Mouse (Mus musculus): ENCODE results near the gene Chek1. TPM values are rescaled to one million over a fixed set of nuclear protein-coding genes. Genes with fewer than 3 reads are reported as not detected.

Gene Chek1
- total and polyA plus RNA-seq, 2 experiments from 2014 or later: 3.8 to 5.7 TPM

GRCm38 (mm10) chr9:36681424-36681823, 45.4 kb downstream of the Chek1 start:
- Histone ChIP-seq H3K9me3 (ENCODE audit: low read length) (no peaks in the 10 kb centered on the region), H3K4me3 (ENCODE audit: low read depth, low read length) (no peak overlapping the region), H3K4me1 (ENCODE audit: insufficient read depth) (no peaks in the 10 kb centered on the region), H3K27ac (ENCODE audit: low read depth, low read length) (no peak overlapping the region), H3K36me3 (ENCODE audit: insufficient read depth) (no peaks in the 10 kb centered on the region), H3K4me2 (ENCODE audit: low read depth) (no peak overlapping the region), H3K9ac (no peak overlapping the region), H3K27me3 (ENCODE audit: insufficient read depth, low read length) (no peaks in the 10 kb centered on the region)
- no peak for DNase-seq
- no peak for ATAC-seq
- WGBS: 57% methylated on average over 2 of the region's 2 CpGs
- TF ChIP-seq CTCF (IDR thresholded peaks at IDR 0.05; ENCODE audit: low read depth): no peak

Other genes with a start within 250 kb of the Chek1 start
- gene Gm5615, start 185.1 kb downstream of the Chek1 start, total RNA-seq (2014; rRNA removed): not detected in 2 replicates
- not detected in 2 replicates for gene Gm5615, start 185.1 kb downstream of the Chek1 start, polyA plus RNA-seq (2015; fragmentation: Nextera tagmentation; extraction: Ambion mirVana)
- not detected in 2 replicates for gene Gm17689, start 144.4 kb downstream of the Chek1 start, total RNA-seq (2014; rRNA removed)
- not detected in 2 replicates for gene Gm17689, start 144.4 kb downstream of the Chek1 start, polyA plus RNA-seq (2015; fragmentation: Nextera tagmentation; extraction: Ambion mirVana)
- not detected in 2 replicates for gene A630095E13Rik, start 83.7 kb downstream of the Chek1 start, total RNA-seq (2014; rRNA removed)
- gene A630095E13Rik, start 83.7 kb downstream of the Chek1 start, polyA plus RNA-seq (2015; fragmentation: Nextera tagmentation; extraction: Ambion mirVana): not detected in 2 replicates
- not detected in 2 replicates for gene Acrv1, start 33.8 kb downstream of the Chek1 start, total RNA-seq (2014; rRNA removed)
- not detected in 2 replicates for gene Acrv1, start 33.8 kb downstream of the Chek1 start, polyA plus RNA-seq (2015; fragmentation: Nextera tagmentation; extraction: Ambion mirVana)
- gene Stt3a, start 40.6 kb upstream of the Chek1 start, total RNA-seq (2014; rRNA removed): 39.2 and 53.9 TPM in 2 replicates
- 46.8 and 67.5 TPM in 2 replicates for gene Stt3a, start 40.6 kb upstream of the Chek1 start, polyA plus RNA-seq (2015; fragmentation: Nextera tagmentation; extraction: Ambion mirVana)
- gene Ei24, start 70.3 kb upstream of the Chek1 start, total RNA-seq (2014; rRNA removed): 93.8 and 103 TPM in 2 replicates
- 101 and 112 TPM in 2 replicates for gene Ei24, start 70.3 kb upstream of the Chek1 start, polyA plus RNA-seq (2015; fragmentation: Nextera tagmentation; extraction: Ambion mirVana)
- gene Fez1, start 94.8 kb upstream of the Chek1 start, total RNA-seq (2014; rRNA removed): 586 and 786 TPM in 2 replicates
- gene Fez1, start 94.8 kb upstream of the Chek1 start, polyA plus RNA-seq (2015; fragmentation: Nextera tagmentation; extraction: Ambion mirVana): 644 and 657 TPM in 2 replicates

All from forebrain, postnatal 0 days (tissue).